Mouse (Mus musculus) CH12.LX (cell line): ENCODE measurements around the gene Slc25a45. TPM values are rescaled to one million over a fixed set of nuclear protein-coding genes. Genes with fewer than 3 reads are reported as not detected.
A peak's percentile ranks its signal among the peaks of the same experiment; 100 is the strongest.

ENCODE experiments used
- DNase-seq: peaks from one replicate; pipeline ENCODE4 v3.0.0-alpha.2; 2013; ENCODE audit errors: extremely low read depth
- H3K27ac ChIP-seq: 2 replicates; pipeline ENCODE4 v1.5.1; 2012; ENCODE audit warnings: low read depth, mild to moderate bottlenecking, control low read depth, moderate library complexity; ENCODE audit not compliant: insufficient read depth
- H3K27me3 ChIP-seq: replicated peaks from 2 replicates; pipeline ENCODE3; 2012; ENCODE audit warnings: inconsistent platforms
- H3K36me3 ChIP-seq, 2 experiments: replicated peaks in 1 of 2; 2 replicates each; pipeline versions ENCODE3 to v1.6.1; 2012; ENCODE audit warnings: inconsistent platforms in 1 of 2, low read length in 1 of 2, mild to moderate bottlenecking in 1 of 2, mixed read lengths in 1 of 2, moderate library complexity in 1 of 2; ENCODE audit not compliant: control insufficient read depth in 1 of 2, insufficient read depth in 1 of 2
- H3K4me1 ChIP-seq, 2 experiments: 2 replicates each; pipeline ENCODE4 v1.6.1; 2012; ENCODE audit warnings: inconsistent platforms in 1 of 2, moderate library complexity in 1 of 2; ENCODE audit not compliant: insufficient read depth in 2 of 2, control insufficient read depth in 1 of 2
- H3K4me2 ChIP-seq: 2 replicates; pipeline ENCODE4 v1.6.1; 2012; ENCODE audit warnings: low read depth, mild to moderate bottlenecking, control low read depth; ENCODE audit not compliant: poor library complexity, insufficient read depth, severe bottlenecking
- H3K4me3 ChIP-seq, 3 experiments: fragments of 150-350 bp in 1 of 3; sonication (generic) in 1 of 3; replicated peaks in 1 of 3; 2 replicates each; pipeline versions ENCODE3 to v1.5.1; 2011 to 2012; ENCODE audit warnings: low read depth in 2 of 3, low read length in 2 of 3, mild to moderate bottlenecking in 2 of 3, moderate library complexity in 2 of 3, control low read depth in 1 of 3, improper control_type of control experiment in 1 of 3, inconsistent platforms in 1 of 3, mixed read lengths in 1 of 3; ENCODE audit not compliant: poor library complexity in 1 of 3
- H3K79me2 ChIP-seq: replicated peaks from 2 replicates; pipeline ENCODE4 v1.6.1; 2012; ENCODE audit warnings: mild to moderate bottlenecking, moderate library complexity; ENCODE audit not compliant: control insufficient read depth, poor library complexity, insufficient read depth, severe bottlenecking; ENCODE audit errors: extremely low read depth
- H3K9ac ChIP-seq: 2 replicates; pipeline ENCODE4 v1.6.1; 2012; ENCODE audit warnings: low read depth, mild to moderate bottlenecking, control low read depth, moderate library complexity; ENCODE audit not compliant: insufficient read depth
- H3K9me3 ChIP-seq: replicated peaks from 2 replicates; pipeline ENCODE3; 2012; ENCODE audit warnings: low read length, inconsistent platforms, mixed read lengths
- BHLHE40 ChIP-seq: IDR thresholded peaks from 2 replicates; pipeline ENCODE4 v1.6.1; 2011; ENCODE audit warnings: mild to moderate bottlenecking, low read depth, low read length, improper control_type of control experiment
- CHD1 ChIP-seq: IDR thresholded peaks from 2 replicates; pipeline ENCODE4 v1.6.1; 2012; ENCODE audit warnings: low read depth, low read length, improper control_type of control experiment, inconsistent platforms
- E2F4 ChIP-seq: IDR thresholded peaks from 2 replicates; pipeline ENCODE4 v1.6.1; 2011; ENCODE audit warnings: low read depth, low read length, improper control_type of control experiment; ENCODE audit not compliant: insufficient replicate concordance
- ELF1 ChIP-seq: IDR thresholded peaks from 2 replicates; pipeline ENCODE4 v1.6.1; 2014; ENCODE audit warnings: low read depth, mild to moderate bottlenecking, inconsistent platforms, low read length, improper control_type of control experiment
- EP300 ChIP-seq: IDR thresholded peaks from 2 replicates; pipeline ENCODE4 v1.6.1; 2011; ENCODE audit warnings: low read length, improper control_type of control experiment
- ETS1 ChIP-seq: conservative IDR thresholded peaks from 2 replicates; pipeline ENCODE4 v1.6.1; 2012; ENCODE audit warnings: low read depth, mild to moderate bottlenecking, inconsistent platforms, low read length, improper control_type of control experiment, moderate library complexity
- GABPA ChIP-seq: IDR thresholded peaks from 2 replicates; pipeline ENCODE4 v1.6.1; 2012; ENCODE audit warnings: low read depth, low read length, improper control_type of control experiment, inconsistent platforms; ENCODE audit not compliant: insufficient replicate concordance
- HCFC1 ChIP-seq: IDR thresholded peaks from 2 replicates; pipeline ENCODE4 v1.6.1; 2012; ENCODE audit warnings: low read depth, mild to moderate bottlenecking, inconsistent platforms, low read length, improper control_type of control experiment
- IRF4 ChIP-seq: IDR thresholded peaks from 2 replicates; pipeline ENCODE4 v1.6.1; 2014; ENCODE audit warnings: low read depth, mild to moderate bottlenecking, inconsistent platforms, low read length, improper control_type of control experiment
- JUN ChIP-seq: IDR thresholded peaks from 2 replicates; pipeline ENCODE4 v1.6.1; 2011; ENCODE audit warnings: low read depth, mild to moderate bottlenecking, low read length, improper control_type of control experiment, moderate library complexity; ENCODE audit not compliant: insufficient read depth
- KAT2A ChIP-seq: IDR thresholded peaks from 2 replicates; pipeline ENCODE4 v1.6.1; 2012; ENCODE audit warnings: low read length, improper control_type of control experiment, inconsistent platforms; ENCODE audit not compliant: insufficient replicate concordance
- MAFK ChIP-seq: IDR thresholded peaks from 2 replicates; pipeline ENCODE4 v1.6.1; 2011; ENCODE audit warnings: low read length, improper control_type of control experiment; ENCODE audit not compliant: insufficient replicate concordance
- MAZ ChIP-seq: IDR thresholded peaks from 2 replicates; pipeline ENCODE4 v1.6.1; 2012; ENCODE audit warnings: low read depth, mild to moderate bottlenecking, inconsistent platforms, low read length, improper control_type of control experiment, moderate library complexity
- MEF2A ChIP-seq: IDR thresholded peaks from 2 replicates; pipeline ENCODE4 v1.6.1; 2014; ENCODE audit warnings: low read depth, mild to moderate bottlenecking, inconsistent platforms, low read length, improper control_type of control experiment, borderline replicate concordance
- NELFE ChIP-seq: IDR thresholded peaks from 2 replicates; pipeline ENCODE4 v1.6.1; 2011; ENCODE audit warnings: low read depth, low read length, improper control_type of control experiment
- PAX5 ChIP-seq: IDR thresholded peaks from 2 replicates; pipeline ENCODE4 v1.6.1; 2012; ENCODE audit warnings: low read length, inconsistent platforms, mixed read lengths
- POLR2A ChIP-seq: IDR thresholded peaks from 2 replicates; pipeline ENCODE4 v1.6.1; 2011; ENCODE audit warnings: low read depth, mild to moderate bottlenecking, improper control_type of control experiment, low read length
- POLR2AphosphoS2 ChIP-seq: IDR thresholded peaks from 2 replicates; pipeline ENCODE4 v1.6.1; 2011; ENCODE audit warnings: low read depth, low read length, improper control_type of control experiment
- RAD21 ChIP-seq: IDR thresholded peaks from 2 replicates; pipeline ENCODE4 v1.6.1; 2011; ENCODE audit warnings: low read depth, mild to moderate bottlenecking, low read length, improper control_type of control experiment, moderate library complexity
- SIN3A ChIP-seq: IDR thresholded peaks from 2 replicates; pipeline ENCODE4 v1.6.1; 2012; ENCODE audit warnings: low read length, improper control_type of control experiment, inconsistent platforms
- TCF12 ChIP-seq: IDR thresholded peaks from 2 replicates; pipeline ENCODE4 v1.6.1; 2014; ENCODE audit warnings: low read depth, mild to moderate bottlenecking, inconsistent platforms, low read length, improper control_type of control experiment
- UBTF ChIP-seq: IDR thresholded peaks from 2 replicates; pipeline ENCODE4 v1.6.1; 2012; ENCODE audit warnings: low read depth, mild to moderate bottlenecking, inconsistent platforms, low read length, improper control_type of control experiment, moderate library complexity
- USF1 ChIP-seq: IDR thresholded peaks from 2 replicates; pipeline ENCODE4 v1.6.1; 2014; ENCODE audit warnings: low read depth, mild to moderate bottlenecking, inconsistent platforms, low read length, improper control_type of control experiment
- USF2 ChIP-seq: conservative IDR thresholded peaks from 2 replicates; pipeline ENCODE4 v1.6.1; 2011; ENCODE audit warnings: low read depth, low read length, improper control_type of control experiment
- ZC3H11A ChIP-seq: IDR thresholded peaks from 2 replicates; pipeline ENCODE4 v1.6.1; 2012; ENCODE audit warnings: low read depth, mild to moderate bottlenecking, inconsistent platforms, low read length, improper control_type of control experiment
- ZNF384 ChIP-seq: IDR thresholded peaks from 2 replicates; pipeline ENCODE4 v1.6.1; 2012; ENCODE audit warnings: low read depth, low read length, improper control_type of control experiment, inconsistent platforms
- dilution Hi-C: fragments of 300-500 bp; cut with MboI; formaldehyde crosslinking; loops from 2 replicates; pipeline ENCODE4 v1.14.3; 2020; ENCODE audit warnings: low sequenced_read_pairs; ENCODE audit not compliant: extremely low pct_unique_long_range_greater_than_20kb, extremely low pct_ligation_motif_present
- in situ Hi-C: fragments of 300-500 bp; cut with MboI; formaldehyde crosslinking; loops from 3 replicates; pipeline ENCODE4 v1.14.3; 2019; ENCODE audit warnings: low sequenced_read_pairs, low pct_ligation_motif_present, low pct_unique_long_range_greater_than_20kb, mixed read lengths
- polyA plus RNA-seq: library from polyadenylated mRNA; unstranded; fragments of >175 nt; gene quantifications from 2 replicates; pipeline ENCODE4 v1.2.1, GENCODE M21; 2012; ENCODE audit warnings: low read depth; ENCODE audit not compliant: insufficient read length
- total RNA-seq, 2 experiments: library from RNA; depleted of rRNA; stranded (reverse); fragments of 300-350 nt in 1 of 2; fragments of >200 nt in 1 of 2; gene quantifications; 2 replicates each; pipeline ENCODE4 v1.2.3; 2012 to 2014

Slc25a45 gene
- total and polyA plus RNA-seq, 3 experiments, result 22.7 to 33.0 (median 23.1) TPM

DNA sequence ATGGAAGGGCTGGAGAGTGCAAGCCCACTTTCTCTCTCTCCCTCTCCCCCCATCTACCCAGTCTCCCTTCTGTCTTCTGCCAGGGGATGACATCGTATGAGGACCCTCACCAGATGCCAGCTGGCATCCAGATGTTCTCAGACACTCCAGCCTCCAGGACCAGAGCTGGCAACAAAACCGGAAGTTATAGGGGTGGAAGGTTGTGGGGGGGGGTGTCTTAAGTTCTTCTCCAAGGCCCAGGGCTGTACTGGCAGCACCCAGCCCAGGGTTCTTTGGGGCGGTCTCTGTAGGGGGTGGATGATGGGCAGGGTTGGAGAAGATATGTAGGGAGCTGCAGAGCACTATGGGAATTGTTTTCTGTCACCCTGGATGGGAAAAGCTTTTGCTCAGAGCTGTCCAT lies 50.9 kb downstream of the Slc25a45 start:
- in situ Hi-C loops, result no loop called here
- H3K27me3 ChIP-seq, result peaks cover 7% of the 10 kb centered on the region

DNA sequence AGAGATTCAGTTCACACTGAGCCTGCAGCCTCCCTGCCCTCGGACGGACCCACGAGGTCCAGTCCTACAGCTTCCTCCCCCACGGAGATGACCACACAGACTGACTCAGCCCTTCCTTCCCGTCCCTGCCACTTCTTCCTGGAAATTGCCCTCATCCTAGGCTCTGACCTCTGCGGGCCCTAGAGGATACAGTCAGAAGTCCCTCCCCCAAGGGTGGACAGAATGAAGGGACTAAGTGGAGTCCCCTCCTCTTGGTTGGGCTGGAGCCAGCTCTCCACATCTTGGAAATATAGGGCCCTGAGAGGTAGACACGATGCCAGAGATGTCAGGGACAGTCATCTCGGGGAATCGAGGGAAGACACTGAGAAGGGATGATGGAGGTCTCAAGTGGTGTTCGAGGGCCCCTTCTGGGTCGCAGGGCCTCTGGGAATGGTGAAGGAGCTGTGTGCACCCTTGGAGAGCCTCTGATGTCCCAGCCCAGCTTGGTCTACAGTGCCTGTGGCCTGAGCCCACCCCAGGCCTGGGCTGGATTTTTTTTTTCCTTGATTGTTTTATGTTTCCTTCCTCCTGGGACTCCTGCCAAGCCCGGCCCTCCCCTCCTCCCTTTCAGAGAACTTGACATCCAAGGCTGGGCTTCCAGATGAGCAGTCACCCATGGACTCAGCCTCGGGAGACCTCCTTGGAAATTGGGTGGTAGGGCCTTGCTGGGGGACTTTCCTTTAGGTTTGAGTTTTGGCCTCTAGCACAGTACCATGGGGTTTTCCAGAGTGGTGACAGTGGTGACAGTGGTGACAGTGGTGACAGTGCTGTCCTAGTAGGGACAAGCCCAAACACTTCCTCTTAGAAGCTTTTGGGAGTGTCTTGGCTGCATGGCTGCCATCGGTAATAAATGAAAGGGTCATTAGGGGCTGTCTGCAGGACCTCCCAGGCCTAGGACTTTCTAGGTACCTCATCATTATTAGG lies 52.3 kb downstream of the Slc25a45 start:
- DNase-seq, result peak; percentile 61
- dilution Hi-C loops (no loop called here), in situ Hi-C loops (no loop called here)
- Histone ChIP-seq H3K9me3 (no peaks in the 10 kb centered on the region), H3K79me2 (no peaks in the 10 kb centered on the region), H3K4me1 (peaks cover 19 to 44% of the 10 kb centered on the region in 2 experiments), H3K27me3 (peaks cover 7% of the 10 kb centered on the region), H3K36me3 (no peaks in the 10 kb centered on the region), H3K4me3 (no peak overlapping the region), H3K9ac (no peak overlapping the region), H3K4me2 (peak overlapping the region; percentile 29; the same call in 1 of the 2 replicates), H3K27ac (peak overlapping the region; percentile 4; the same call in 1 of the 2 replicates)
- TF ChIP-seq EP300, result no peak; the same call in 1 of the 2 replicates
- TF ChIP-seq TCF12, result peak; percentile 41; the same call in 1 of the 2 replicates
- TF ChIP-seq MAFK, result no peak
- no peak for TF ChIP-seq KAT2A
- TF ChIP-seq ZNF384, result no peak
- no peak for TF ChIP-seq USF1
- TF ChIP-seq BHLHE40, result 0 out of 2 replicates have a peak, but pooled peaks have one; percentile 28
- TF ChIP-seq ELF1, result 0 out of 2 replicates have a peak, but pooled peaks have one; percentile 46
- no peak for TF ChIP-seq POLR2AphosphoS2
- TF ChIP-seq ZC3H11A, result no peak
- TF ChIP-seq ETS1, result peak; percentile 43; the same call in 1 of the 2 replicates
- TF ChIP-seq IRF4, result peak; percentile 56; the same call in 1 of the 2 replicates

More for the DNA sequence above, 50.9 kb downstream of the Slc25a45 start:
- no peak overlapping the region for H3K4me3 ChIP-seq
- no peak overlapping the region for H3K27ac ChIP-seq
- no peak overlapping the region for H3K9ac ChIP-seq
- dilution Hi-C loops, result no loop called here
- peaks cover 19 to 54% of the 10 kb centered on the region in 2 experiments for H3K4me1 ChIP-seq
- H3K79me2 ChIP-seq, result no peaks in the 10 kb centered on the region
- no peak overlapping the region for H3K4me2 ChIP-seq
- H3K36me3 ChIP-seq, result no peaks in the 10 kb centered on the region
- TF ChIP-seq USF2 (no peak), USF1 (no peak), UBTF (no peak), EP300 (no peak), MAZ (no peak), PAX5 (no peak), ELF1 (no peak), POLR2A (no peak), ZNF384 (no peak), GABPA (no peak), JUN (no peak), E2F4 (no peak), NELFE (no peak), SIN3A (no peak), RAD21 (no peak), TCF12 (no peak), IRF4 (no peak), MEF2A (no peak), HCFC1 (no peak), CHD1 (no peak)
- no peak for DNase-seq
- H3K9me3 ChIP-seq, result no peaks in the 10 kb centered on the region
